Mouse (Mus musculus) megakaryocyte progenitor cell, adult 5-6 weeks (primary cell): Measurements from ENCODE around the gene Supt16. TPM values are rescaled to one million over a fixed set of nuclear protein-coding genes. Genes with fewer than 3 reads are reported as not detected.

ENCODE experiments used
- ATAC-seq: replicated peaks from 2 replicates; pipeline ENCODE4 v1.8.0; 2016; ENCODE audit warnings: mild to moderate bottlenecking, moderate TSS enrichment, inconsistent platforms; ENCODE audit not compliant: poor library complexity
- total RNA-seq, 2 experiments: library from RNA; stranded (forward) in 1 of 2; stranded (reverse) in 1 of 2; fragments of 157-497, 149-512 nt in 1 of 2; fragments of 200-1000 nt in 1 of 2; gene quantifications; 2 replicates each; pipeline versions ENCODE4 v1.2.3 to v1.2.4; 2015 to 2017

Supt16 gene
- total RNA-seq (2015) (90.6 and 92.7 TPM in 2 replicates), total RNA-seq (2017) (219 and 256 TPM in 2 replicates)

DNA sequence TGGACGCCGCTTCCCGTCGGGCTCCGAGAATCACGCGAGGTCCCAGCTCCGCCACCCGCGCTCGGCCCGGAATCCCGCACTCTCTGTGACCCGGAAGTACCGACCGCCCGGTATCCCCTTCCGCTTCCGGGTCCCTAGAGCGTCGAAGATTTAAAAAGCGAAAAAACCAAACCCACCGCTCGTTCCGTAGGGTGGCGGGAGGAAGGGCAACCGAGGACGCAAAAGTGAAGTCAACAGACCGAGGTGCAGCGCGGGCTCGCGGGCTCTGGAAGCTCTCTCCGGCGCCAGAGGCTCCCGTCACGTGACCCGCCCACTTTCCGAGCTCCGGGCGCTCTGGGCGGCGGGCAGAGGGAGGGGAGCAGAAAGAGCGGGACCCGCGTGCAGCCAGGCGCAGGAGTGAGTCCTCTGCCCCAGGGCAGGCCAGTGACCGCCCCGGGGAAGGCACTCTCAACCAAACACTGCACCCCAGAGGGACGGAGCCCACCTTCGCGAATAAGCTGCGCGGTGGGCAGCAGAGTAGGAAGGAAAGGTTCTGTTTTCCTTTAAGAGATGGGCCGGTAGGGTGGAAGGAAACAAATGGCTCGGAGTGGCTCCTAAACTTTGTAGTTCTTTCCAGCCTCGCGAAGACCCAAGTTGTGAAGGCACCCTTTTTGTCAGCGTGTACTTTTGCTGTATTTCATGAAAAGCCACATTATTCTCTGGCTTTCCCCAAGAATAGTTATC is at the start of gene Supt16:
TSS of gene Supt16 (minus strand) at position 261 of the 723 bp plus-strand sequence.
- ATAC-seq, result peak; percentile 84

GRCm38 (mm10) chr14:52246129-52246528 is 48.9 kb upstream of the Supt16 start:
- ATAC-seq, result no peak

DNA sequence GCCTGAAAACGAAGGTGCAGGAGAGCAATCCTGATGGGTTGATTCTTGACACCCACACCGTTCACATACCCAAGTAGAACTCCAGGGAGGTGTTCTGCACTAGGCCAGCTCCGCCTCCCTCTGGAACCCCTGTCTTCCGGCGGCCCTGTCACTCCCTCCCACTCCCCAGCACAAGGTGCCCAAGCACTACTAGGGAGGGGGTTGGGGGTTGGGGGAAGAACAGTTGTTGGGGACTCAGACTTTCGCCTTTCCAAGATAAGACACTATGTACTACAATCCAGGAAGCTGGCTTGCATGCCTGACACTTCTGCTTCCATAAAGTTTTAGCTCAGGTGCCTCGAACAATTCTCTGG is 47.5 kb upstream of the Supt16 start:
- ATAC-seq, result no peak

DNA sequence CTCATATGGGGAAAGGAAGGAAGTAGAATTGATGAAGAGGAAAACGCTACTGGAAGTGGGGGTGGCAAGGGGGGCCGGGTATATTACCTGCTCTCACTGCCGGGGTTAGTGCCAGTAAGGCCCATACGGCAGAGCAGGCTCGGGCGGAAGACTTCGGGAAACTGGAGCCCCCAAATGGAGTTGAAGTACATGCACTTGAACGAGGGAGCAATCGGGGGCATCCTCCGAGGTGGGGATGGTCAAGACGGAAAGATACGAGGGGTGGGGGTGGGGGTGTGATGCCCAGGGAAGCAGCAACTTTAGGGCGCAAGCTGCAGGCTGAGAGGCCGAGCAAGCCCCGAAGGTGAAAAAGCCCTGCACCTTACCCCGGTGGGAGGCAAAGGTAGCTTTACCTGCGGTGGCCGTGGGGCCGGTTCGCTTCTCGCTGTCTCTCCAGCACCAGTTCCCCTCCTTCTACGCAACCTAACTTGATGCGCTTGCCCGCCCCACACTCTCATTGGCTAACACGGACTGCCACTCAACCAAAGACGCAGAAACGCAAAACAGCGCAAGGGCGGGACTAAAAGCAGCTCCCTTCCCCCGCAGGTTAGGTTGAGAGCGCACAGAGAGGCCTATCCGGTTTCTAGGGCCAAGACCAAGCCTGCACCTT is 46.9 kb upstream of the Supt16 start:
- ATAC-seq, result peak; percentile 99

GRCm38 (mm10) chr14:52236216-52236615 is 39.0 kb upstream of the Supt16 start:
- ATAC-seq, result no peak

- ATAC-seq, result 0 out of 2 replicates have a peak, but pooled peaks have one; percentile 14
These were observed 37.9 kb upstream of the Supt16 start for GRCm38 (mm10) chr14:52235165-52235564.

DNA sequence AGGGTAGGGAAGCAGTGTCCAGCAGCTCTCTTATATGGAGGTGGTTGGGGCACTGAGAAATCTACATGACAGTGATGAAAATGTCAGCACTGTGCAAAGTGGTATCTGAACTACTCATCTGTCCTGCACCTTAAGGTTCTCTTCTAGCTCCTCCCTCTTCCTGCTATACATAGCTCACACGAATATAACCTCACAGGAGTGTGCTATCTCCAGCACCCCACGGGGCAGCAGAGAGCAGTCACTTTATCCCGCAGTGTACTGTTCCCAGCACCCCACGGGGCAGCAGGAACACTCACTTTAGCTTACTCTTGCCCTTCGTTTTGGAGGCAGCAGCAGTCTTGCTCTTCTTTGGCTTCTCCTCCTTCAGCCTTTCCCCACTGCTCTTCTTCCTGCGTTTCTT is 35.0 kb upstream of the Supt16 start:
- peak; percentile 75 for ATAC-seq

- ATAC-seq, result peak; percentile 57
These were observed 28.8 kb upstream of the Supt16 start for GRCm38 (mm10) chr14:52225972-52226371.

- ATAC-seq, result peak; percentile 73
These were observed 20.0 kb upstream of the Supt16 start for GRCm38 (mm10) chr14:52217261-52217660.

DNA sequence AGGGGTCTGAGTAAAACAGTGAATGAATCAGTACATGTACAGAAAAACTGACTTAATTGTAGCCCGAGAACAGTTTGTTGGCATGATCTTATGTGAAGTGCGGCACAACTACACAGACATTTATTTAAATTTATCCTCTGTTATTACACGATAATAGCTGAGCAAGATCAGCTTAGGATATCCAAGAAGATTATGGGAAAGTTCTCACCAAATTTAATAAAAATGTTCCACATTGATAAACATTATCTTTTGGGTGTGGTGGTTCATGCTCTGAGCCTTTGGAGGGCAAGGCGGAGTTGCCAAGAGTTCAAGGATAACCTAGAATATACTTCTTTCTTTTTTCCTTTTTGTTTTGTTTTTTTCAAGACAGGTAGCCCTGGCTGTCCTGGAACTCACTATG is 2.2 kb upstream of the Supt16 start:
- no peak for ATAC-seq

- peak; percentile 39 for ATAC-seq
These were observed 925 bp upstream of the Supt16 start for GRCm38 (mm10) chr14:52198141-52198540.

DNA sequence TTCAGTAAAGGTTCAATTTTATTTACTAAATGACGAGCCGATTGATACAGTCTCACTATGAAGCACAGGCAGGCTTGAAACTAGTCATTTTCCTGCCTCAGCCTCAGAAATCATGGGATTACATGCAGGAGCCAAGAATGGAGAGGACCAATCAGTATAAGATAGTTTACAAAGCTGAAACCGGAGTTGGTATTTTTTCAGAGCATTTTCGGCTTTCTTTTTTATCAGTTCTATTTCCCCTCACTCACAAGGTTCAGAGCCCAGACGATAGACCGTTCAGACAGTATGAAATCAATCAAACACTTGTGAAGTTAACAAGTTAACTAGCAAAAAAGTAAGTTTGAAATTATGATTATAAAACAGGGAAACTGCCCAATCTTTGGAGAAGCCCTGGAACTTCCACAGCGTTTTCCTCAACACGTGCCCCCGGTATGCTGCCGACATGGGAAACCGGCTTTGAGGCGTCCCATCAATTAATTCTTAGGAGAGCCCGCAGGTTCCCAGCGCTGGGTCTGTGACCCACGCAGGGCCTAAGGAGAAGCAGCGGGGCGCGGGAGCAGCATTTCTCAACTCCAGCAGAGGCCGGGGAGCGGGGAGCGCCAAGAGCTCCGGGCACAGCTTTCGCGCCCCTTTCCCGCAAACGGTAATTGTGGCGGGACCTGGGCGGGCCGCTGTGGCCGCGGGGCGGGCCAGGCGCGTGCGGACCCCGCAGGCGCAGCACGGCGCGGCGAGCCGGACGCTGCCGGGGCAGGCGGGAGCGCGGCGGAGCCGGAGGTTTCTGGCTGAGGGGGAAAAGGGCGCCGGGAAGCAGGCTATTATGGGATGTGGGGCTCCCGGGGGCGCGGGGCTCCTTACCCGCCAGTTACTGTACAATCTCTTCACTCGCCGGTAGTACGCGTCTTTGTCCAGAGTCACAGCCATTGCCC is 723 bp downstream of the Supt16 start:
- ATAC-seq, result peak; percentile 5; the same call in 1 of the 2 replicates

- peak; percentile 33 for ATAC-seq
These were observed 1.5 kb downstream of the Supt16 start for GRCm38 (mm10) chr14:52195691-52196090.

DNA sequence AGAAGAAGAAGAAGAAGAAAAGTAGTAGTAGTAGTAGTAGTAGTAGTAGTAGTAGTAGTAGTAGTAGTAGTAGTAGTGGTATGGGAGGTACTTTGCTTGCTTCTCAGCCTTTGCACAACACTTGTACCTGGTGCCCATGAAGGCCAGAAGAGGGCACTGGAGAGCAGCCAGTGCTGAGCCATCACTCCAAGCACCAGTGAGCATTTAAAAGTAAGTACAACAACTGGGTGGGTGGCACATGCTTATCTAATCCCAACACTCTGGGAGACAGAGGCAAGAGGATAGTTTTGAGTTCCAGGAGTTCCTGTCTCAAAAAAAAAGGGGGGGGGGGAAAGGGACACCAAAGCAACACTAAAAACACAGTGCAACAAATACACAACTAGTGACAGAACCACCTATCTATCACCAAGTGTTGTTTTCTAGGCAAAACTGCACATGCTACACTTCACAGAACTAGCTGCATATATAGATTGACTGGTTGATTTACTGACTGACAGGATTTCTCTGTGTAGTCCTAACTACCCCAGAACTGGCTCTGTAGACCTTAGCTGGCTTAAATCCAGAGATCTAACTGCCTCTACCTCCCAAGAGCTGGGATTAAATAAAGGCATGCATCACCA is 6.4 kb downstream of the Supt16 start:
- peak; percentile 93 for ATAC-seq

DNA sequence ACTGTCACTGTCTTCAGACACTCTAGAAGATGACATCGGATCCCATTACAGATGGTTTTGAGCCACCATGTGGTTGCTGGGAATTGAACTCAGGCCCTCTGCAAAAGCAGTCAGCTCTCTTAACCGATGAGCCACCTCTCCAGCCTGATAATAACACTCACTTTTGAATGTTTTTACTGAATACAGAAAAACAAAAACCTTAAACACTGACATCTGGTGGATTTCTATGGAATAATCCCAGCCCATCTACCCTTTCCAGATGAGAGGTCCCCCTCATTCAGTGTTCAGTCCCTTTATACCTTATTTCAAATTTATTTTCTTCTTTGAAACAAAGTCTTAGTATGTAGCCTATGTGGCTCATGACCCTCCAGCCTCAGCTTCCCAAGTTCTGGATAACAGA is 7.7 kb downstream of the Supt16 start:
- ATAC-seq, result peak; percentile 41

GRCm38 (mm10) chr14:52188788-52189187 is 8.4 kb downstream of the Supt16 start:
- ATAC-seq, result no peak

GRCm38 (mm10) chr14:52166571-52166970 is 30.6 kb downstream of the Supt16 start:
- no peak for ATAC-seq

- ATAC-seq, result no peak
These were observed 36.3 kb downstream of the Supt16 start for GRCm38 (mm10) chr14:52160911-52161310.

DNA sequence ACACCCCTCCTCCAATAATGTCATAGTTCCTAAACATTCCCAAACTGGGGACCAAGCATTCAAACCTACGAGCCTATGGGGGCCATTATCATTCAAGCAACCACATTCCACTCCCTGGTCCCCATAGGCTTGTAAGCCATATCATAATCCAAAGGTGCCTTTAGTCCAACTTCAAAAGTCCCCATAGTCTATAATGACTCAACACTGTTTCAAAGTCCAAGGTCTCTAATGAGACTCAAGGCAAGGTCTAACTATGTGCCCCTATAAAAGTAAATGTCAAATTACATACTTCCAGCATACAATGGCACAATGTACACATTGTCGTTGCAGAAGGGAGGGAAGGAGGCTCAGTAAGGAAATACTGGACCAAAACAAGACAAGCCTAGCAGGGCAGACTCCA is 42.2 kb downstream of the Supt16 start:
- no peak for ATAC-seq

DNA sequence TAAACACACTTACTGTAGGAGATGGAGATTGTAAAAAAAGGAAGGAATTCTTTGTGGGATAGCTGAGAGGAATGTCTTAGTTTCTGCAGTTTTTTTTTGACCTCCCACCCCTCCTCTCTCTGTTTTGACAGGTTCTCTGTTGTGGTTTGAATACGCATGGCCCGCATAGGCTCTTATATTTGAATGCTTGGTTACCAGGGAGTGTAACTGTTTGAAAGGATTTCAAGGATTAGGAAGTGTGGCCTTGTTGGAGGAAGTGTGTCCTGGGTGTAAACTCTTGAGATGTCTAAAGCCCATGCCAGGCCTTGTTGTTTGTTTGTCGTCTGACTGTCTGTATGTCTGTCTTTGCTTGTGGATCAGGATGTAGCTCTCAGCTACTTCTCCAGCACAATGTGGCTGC is 44.6 kb downstream of the Supt16 start:
- ATAC-seq, result no peak

DNA sequence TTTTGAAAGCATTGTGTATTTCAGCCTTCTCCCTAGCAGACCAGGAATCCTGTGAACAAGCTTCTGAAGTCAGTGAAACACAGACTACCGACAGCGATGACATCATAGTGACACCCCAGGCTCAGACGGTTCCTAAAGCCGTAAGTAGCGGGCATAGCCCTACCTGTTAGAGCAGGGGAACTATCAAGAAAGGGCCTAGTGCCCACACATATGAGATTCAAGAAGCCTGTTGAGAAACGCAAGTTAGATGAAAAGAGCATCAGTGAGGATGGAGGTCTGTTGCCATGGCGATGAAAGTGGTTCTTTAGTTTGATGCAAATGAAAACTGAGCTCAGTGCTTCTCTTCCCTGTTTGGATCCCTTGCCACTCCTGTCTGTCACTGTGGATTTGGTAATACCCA is 45.0 kb downstream of the Supt16 start:
- ATAC-seq, result no peak
